Mouse (Mus musculus) erythroblast, embryonic 14.5 days (primary cell): Measurements from ENCODE around the gene Cog5.

Experiments used
- GATA1 ChIP-seq: IDR thresholded peaks from 2 replicates; pipeline ENCODE4 v1.6.1; 2012; ENCODE audit warnings: low read length, inconsistent platforms, mixed read lengths
- TAL1 ChIP-seq: IDR thresholded peaks from 3 replicates; pipeline ENCODE4 v1.6.1; 2012; ENCODE audit warnings: low read length, inconsistent platforms, mixed read lengths

- no peak for TF ChIP-seq TAL1
- TF ChIP-seq GATA1, result no peak
Observed at GRCm38 (mm10) chr12:31747301-31747700, 92.6 kb downstream of the Cog5 start.
